Mouse (Mus musculus) midbrain, embryonic 16.5 days (tissue): ENCODE measurements around the gene Ctnna2. TPM values are rescaled to one million over a fixed set of nuclear protein-coding genes. Genes with fewer than 3 reads are reported as not detected.

Experiments used
- ATAC-seq: fragments of 200-750 bp; cut with Nextera tagmentation; 2 replicates; pipeline ENCODE4 v1.8.0; 2017; ENCODE audit warnings: moderate TSS enrichment
- H3K27ac ChIP-seq: fragments of 300-500 bp; sonication (generic); 2 replicates; pipeline ENCODE4 v1.5.1; 2014; ENCODE audit warnings: mild to moderate bottlenecking, low read length, mixed read lengths
- H3K27me3 ChIP-seq: fragments of 300-500 bp; sonication (generic); 2 replicates; pipeline ENCODE4 v1.6.1; 2014; ENCODE audit warnings: low read depth, low read length, mixed read lengths; ENCODE audit not compliant: control insufficient read depth, insufficient read depth
- H3K36me3 ChIP-seq: fragments of 300-500 bp; sonication (generic); 2 replicates; pipeline ENCODE4 v1.6.1; 2014; ENCODE audit warnings: mild to moderate bottlenecking, low read length, moderate library complexity, mixed read lengths; ENCODE audit not compliant: control insufficient read depth, insufficient read depth
- H3K4me1 ChIP-seq: fragments of 300-500 bp; sonication (generic); 2 replicates; pipeline ENCODE4 v1.6.1; 2014; ENCODE audit warnings: mild to moderate bottlenecking, low read length, mixed read lengths; ENCODE audit not compliant: control insufficient read depth, insufficient read depth
- H3K4me2 ChIP-seq: fragments of 300-500 bp; sonication (generic); 2 replicates; pipeline ENCODE4 v1.6.1; 2014; ENCODE audit warnings: mild to moderate bottlenecking, low read length, mixed read lengths
- H3K4me3 ChIP-seq: fragments of 300-500 bp; sonication (generic); 2 replicates; pipeline ENCODE4 v1.5.1; 2014; ENCODE audit warnings: low read depth, mild to moderate bottlenecking, low read length, moderate library complexity, mixed read lengths
- H3K9ac ChIP-seq: fragments of 300-500 bp; sonication (generic); 2 replicates; pipeline ENCODE4 v1.6.1; 2014; ENCODE audit warnings: low read depth, low read length, mixed read lengths
- H3K9me3 ChIP-seq: fragments of 300-500 bp; sonication (generic); replicated peaks from 2 replicates; pipeline ENCODE4 v1.6.1; 2014; ENCODE audit warnings: mild to moderate bottlenecking, low read length, mixed read lengths; ENCODE audit not compliant: control insufficient read depth, poor library complexity, severe bottlenecking
- WGBS: fragments of 180-500 bp; shearing (Covaris S2); extraction: QIAGEN DNeasy Blood & Tissue Kit; methylation state at CpG from one replicate; pipeline ENCODE4 v1.1.7; 2014; 5-methylcytosine and 5-hydroxymethylcytosine counted together
- polyA plus RNA-seq: library from polyadenylated mRNA; unstranded; fragments of >200 nt; fragmentation: Nextera tagmentation; extraction: Ambion mirVana; gene quantifications from 2 replicates; pipeline ENCODE4 v1.2.1, GENCODE M21; 2015

Ctnna2 gene
- polyA plus RNA-seq, 1 experiment from 2014 or later = 146 TPM

- Histone ChIP-seq H3K4me1 (no peaks in the 10 kb centered on the region), H3K36me3 (no peaks in the 10 kb centered on the region), H3K27ac (no peak overlapping the region), H3K9ac (no peak overlapping the region), H3K27me3 (no peaks in the 10 kb centered on the region), H3K4me3 (no peak overlapping the region), H3K4me2 (no peak overlapping the region), H3K9me3 (no peaks in the 10 kb centered on the region)
- no peak for ATAC-seq
These were observed 954.4 kb downstream of the Ctnna2 start for GRCm38 (mm10) chr6:77025066-77025465.

DNA sequence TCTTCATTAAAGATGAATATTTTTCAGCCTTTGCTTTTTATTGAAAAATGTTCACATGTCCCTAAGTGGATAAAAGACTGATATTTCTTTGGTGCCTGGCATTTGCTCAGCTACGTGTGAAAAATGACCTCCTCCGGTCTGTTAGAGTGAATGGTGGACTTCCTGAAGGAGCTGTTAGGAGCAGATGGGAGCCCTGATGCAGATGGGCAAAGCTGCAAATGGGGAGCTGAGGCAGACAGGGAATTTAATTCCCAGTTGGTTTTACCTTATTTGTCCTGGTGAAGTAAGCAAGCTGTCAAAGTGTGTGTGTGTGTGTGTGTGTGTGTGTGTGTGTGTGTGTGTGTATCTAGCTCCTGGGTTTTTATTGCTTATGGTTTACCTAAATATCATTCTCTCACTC is 966.3 kb downstream of the Ctnna2 start:
- H3K36me3 ChIP-seq = no peaks in the 10 kb centered on the region
- 65% methylated on average over 2 of the region's 2 CpGs for WGBS
- no peak overlapping the region for H3K27ac ChIP-seq
- no peaks in the 10 kb centered on the region for H3K27me3 ChIP-seq
- H3K4me3 ChIP-seq = no peak overlapping the region
- H3K9ac ChIP-seq = no peak overlapping the region
- no peak for ATAC-seq
- H3K9me3 ChIP-seq = peaks cover 3% of the 10 kb centered on the region; the same call in 1 of the 2 replicates
- no peaks in the 10 kb centered on the region for H3K4me1 ChIP-seq
- H3K4me2 ChIP-seq = no peak overlapping the region

DNA sequence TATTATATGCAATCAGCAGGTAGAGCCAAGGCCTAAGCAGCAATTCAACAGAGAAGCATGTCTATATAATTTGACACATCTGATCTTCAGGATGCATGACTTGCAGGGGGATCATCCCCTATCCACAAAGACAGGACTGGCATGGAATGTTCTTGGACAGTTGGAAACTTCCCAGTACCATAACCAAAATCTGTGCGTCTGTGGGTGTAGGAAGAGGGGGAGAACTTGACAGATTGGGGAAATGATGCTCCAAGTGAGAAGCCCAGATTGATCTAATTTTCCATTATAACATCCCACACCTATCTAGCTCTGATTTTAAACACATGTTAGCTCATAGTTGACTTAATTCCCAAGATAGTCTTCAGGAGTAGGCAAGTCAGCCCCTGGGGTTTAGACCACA is 968.5 kb downstream of the Ctnna2 start:
- H3K4me1 ChIP-seq = no peaks in the 10 kb centered on the region
- H3K27ac ChIP-seq = no peak overlapping the region
- no peak overlapping the region for H3K4me2 ChIP-seq
- H3K4me3 ChIP-seq = no peak overlapping the region
- no peaks in the 10 kb centered on the region for H3K36me3 ChIP-seq
- WGBS = 96% methylated on average over 1 of the region's 1 CpGs
- ATAC-seq = no peak
- no peaks in the 10 kb centered on the region for H3K27me3 ChIP-seq
- peaks cover 3% of the 10 kb centered on the region; the same call in 1 of the 2 replicates for H3K9me3 ChIP-seq
- H3K9ac ChIP-seq = no peak overlapping the region

DNA sequence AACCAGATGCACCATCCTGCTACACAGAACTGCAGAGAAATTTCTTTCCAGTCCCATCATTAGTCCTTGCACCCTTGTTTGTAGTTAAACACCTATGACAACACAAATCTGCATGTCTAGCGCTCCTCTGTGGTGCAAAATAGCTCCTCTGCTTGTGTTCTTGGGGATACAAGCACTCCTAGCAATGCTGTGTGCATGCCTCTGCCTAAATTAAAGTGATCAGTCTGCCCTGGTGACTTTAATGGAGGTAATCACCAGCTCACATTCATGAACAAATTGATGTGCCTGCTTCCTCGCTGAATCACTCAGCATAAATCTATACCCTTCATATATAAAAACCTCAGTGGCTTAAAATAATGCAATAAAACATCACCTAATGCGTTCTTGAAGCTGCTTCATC is 987.4 kb downstream of the Ctnna2 start:
- Histone ChIP-seq H3K4me2 (no peak overlapping the region), H3K4me3 (no peak overlapping the region), H3K9ac (no peak overlapping the region), H3K27ac (no peak overlapping the region), H3K36me3 (no peaks in the 10 kb centered on the region), H3K9me3 (no peaks in the 10 kb centered on the region), H3K27me3 (no peaks in the 10 kb centered on the region), H3K4me1 (no peaks in the 10 kb centered on the region)
- no peak for ATAC-seq
- WGBS = 73% methylated on average over 3 of the region's 3 CpGs

- Histone ChIP-seq H3K4me2 (no peak overlapping the region), H3K36me3 (no peaks in the 10 kb centered on the region), H3K27ac (no peak overlapping the region), H3K4me3 (no peak overlapping the region), H3K27me3 (no peaks in the 10 kb centered on the region), H3K4me1 (no peaks in the 10 kb centered on the region), H3K9me3 (no peaks in the 10 kb centered on the region), H3K9ac (no peak overlapping the region)
- ATAC-seq = no peak
- 83% methylated on average over 4 of the region's 4 CpGs for WGBS
These were observed 994.7 kb downstream of the Ctnna2 start for GRCm38 (mm10) chr6:76984773-76985172.

DNA sequence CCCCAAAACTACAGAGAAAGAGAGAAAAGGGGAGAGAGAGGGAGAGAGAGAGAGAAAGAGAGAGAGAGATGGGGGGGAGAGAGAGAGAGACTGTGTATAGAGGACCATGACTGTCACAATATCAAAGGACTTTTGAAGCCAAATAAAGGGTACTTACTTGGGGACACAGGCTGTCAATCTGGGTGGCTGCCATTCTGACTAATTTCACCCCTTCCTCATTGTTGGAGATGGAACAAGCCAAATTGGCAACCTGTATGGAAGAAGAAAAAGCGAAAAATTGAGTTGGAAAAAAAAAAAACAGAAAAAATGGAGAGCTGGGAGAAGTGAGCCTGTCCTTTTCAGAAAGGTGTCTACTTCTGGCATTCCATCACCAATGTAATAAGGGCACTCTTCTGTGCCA is 997.8 kb downstream of the Ctnna2 start:
- Histone ChIP-seq H3K4me2 (no peak overlapping the region), H3K4me1 (peaks cover 7% of the 10 kb centered on the region), H3K27me3 (no peaks in the 10 kb centered on the region), H3K36me3 (no peaks in the 10 kb centered on the region), H3K4me3 (no peak overlapping the region), H3K9me3 (no peaks in the 10 kb centered on the region), H3K27ac (no peak overlapping the region), H3K9ac (no peak overlapping the region)
- no peak for ATAC-seq
- 70% methylated on average over 1 of the region's 1 CpGs for WGBS

DNA sequence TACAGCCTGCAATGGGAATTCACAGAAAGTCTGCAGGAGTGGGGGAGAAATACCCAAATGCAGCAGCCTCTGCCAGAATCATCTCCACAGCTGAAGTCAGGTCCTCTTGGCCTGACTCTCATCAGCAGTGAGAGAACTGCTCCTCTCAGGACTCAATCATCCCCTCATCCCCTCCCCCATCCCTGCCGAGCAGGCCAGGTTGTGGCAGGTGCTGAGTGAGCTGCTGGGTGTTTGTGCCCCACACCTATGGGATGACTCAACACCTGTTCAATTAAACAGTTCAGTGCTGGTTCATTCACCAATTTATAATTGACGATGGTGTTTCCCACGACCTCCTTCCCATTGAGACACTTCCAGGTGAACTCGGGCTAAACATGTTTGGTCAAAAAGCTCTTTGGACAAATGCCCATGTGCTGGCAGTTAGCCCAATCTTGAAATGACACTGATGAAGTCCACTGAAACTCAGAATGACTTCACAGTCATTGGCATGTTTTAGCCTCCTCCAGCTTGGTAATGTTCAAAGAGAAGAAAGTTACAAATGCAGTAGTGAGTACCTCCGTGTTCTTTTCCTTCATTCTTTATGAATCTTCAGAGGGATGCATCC is 1000.1 kb downstream of the Ctnna2 start:
- Histone ChIP-seq H3K4me1 (peaks cover 7% of the 10 kb centered on the region), H3K27me3 (no peaks in the 10 kb centered on the region), H3K9ac (no peak overlapping the region), H3K4me3 (no peak overlapping the region), H3K27ac (no peak overlapping the region), H3K9me3 (no peaks in the 10 kb centered on the region), H3K36me3 (no peaks in the 10 kb centered on the region), H3K4me2 (no peak overlapping the region)
- WGBS = 74% methylated on average over 5 of the region's 5 CpGs
- no peak for ATAC-seq

DNA sequence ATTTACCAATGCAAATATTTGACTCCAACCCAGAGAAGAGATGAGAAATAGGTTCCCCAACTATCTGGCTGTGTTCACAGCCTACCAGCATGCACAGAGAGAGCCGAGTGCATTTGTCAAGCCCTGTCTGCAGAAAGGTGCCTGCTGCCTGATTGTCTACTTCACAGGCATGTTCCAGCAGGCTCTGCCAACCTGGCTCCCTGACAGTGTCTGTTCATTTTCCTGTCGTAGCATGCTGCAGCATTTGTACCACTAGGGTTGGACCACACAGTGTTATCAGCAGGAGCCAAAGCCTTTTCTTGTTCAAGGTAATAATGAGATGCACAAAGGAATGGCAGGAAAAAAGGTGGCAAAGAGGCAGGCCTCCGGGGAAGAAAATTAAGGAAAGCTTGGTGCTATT is 1001.7 kb downstream of the Ctnna2 start:
- 4% methylated on average over 3 of the region's 3 CpGs for WGBS
- no peak overlapping the region for H3K4me3 ChIP-seq
- peak; percentile 90 for ATAC-seq
- H3K27me3 ChIP-seq = no peaks in the 10 kb centered on the region
- H3K9me3 ChIP-seq = no peaks in the 10 kb centered on the region
- peaks cover 7% of the 10 kb centered on the region for H3K4me1 ChIP-seq
- no peak overlapping the region for H3K9ac ChIP-seq
- no peak overlapping the region for H3K4me2 ChIP-seq
- 0 out of 2 replicates have a peak overlapping the region, but pooled peaks have one; percentile 32 for H3K27ac ChIP-seq
- H3K36me3 ChIP-seq = no peaks in the 10 kb centered on the region

GRCm38 (mm10) chr6:76974297-76974696 is 1005.2 kb downstream of the Ctnna2 start:
- Histone ChIP-seq H3K36me3 (no peaks in the 10 kb centered on the region), H3K4me3 (no peak overlapping the region), H3K4me2 (no peak overlapping the region), H3K9me3 (no peaks in the 10 kb centered on the region), H3K4me1 (peaks cover 7% of the 10 kb centered on the region), H3K27ac (no peak overlapping the region), H3K9ac (no peak overlapping the region), H3K27me3 (no peaks in the 10 kb centered on the region)
- 31% methylated on average over 1 of the region's 1 CpGs for WGBS
- ATAC-seq = no peak
